Mouse (Mus musculus) CH12.LX (cell line): ENCODE results near the gene Gm27021.

Experiments used
- EP300 ChIP-seq: IDR thresholded peaks from 2 replicates; pipeline ENCODE4 v1.6.1; 2011; ENCODE audit warnings: low read length, improper control_type of control experiment
- MAFK ChIP-seq: IDR thresholded peaks from 2 replicates; pipeline ENCODE4 v1.6.1; 2011; ENCODE audit warnings: low read length, improper control_type of control experiment; ENCODE audit not compliant: insufficient replicate concordance
- MAZ ChIP-seq: IDR thresholded peaks from 2 replicates; pipeline ENCODE4 v1.6.1; 2012; ENCODE audit warnings: low read depth, mild to moderate bottlenecking, inconsistent platforms, low read length, improper control_type of control experiment, moderate library complexity
- MXI1 ChIP-seq: IDR thresholded peaks from 2 replicates; pipeline ENCODE4 v1.6.1; 2011; ENCODE audit warnings: mild to moderate bottlenecking, low read depth, low read length, improper control_type of control experiment
- ZKSCAN1 ChIP-seq: IDR thresholded peaks from 2 replicates; pipeline ENCODE4 v1.6.1; 2012; ENCODE audit warnings: low read depth, inconsistent platforms, low read length, improper control_type of control experiment, borderline replicate concordance

DNA sequence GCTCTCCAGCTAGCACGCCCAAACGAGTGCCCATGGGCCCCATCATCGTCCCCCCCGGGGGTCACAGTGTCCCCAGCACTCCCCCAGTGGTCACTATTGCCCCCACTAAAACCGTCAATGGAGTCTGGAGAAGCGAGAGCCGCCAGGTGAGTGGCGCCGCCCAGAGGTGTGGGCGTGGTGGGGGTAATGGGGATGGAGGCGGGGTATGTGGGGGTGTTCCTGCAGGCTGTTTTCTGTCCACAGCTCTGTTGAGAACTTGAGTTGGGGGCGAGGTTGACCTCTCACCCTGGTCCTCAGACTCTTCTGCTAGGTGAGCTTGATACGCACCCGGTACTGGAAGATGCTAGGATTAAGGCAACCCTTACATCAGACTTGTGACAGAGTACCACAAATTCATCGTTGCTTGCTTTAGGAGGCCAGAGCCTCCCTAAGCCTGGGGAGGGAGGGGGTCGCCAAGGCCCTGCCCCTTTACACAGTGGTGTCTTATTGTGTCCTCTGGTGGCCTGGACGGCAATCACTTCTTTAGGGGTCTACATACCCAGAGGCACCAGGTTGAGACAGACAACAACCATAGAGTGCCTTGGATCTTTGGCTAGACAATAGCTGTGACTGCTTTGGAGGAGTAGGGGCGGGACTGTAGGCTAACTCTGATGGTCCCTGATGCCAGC is 105.1 kb downstream of the Gm27021 start:
- no peak for TF ChIP-seq MXI1
- TF ChIP-seq EP300: no peak
- no peak for TF ChIP-seq MAFK
- TF ChIP-seq ZKSCAN1: no peak
- TF ChIP-seq MAZ: no peak
